Mouse (Mus musculus) CD4-positive, CD25-positive, alpha-beta regulatory T cell, adult 9 weeks (primary cell): Measurements from ENCODE around the gene Mlkl. TPM values are rescaled to one million over a fixed set of nuclear protein-coding genes. Genes with fewer than 3 reads are reported as not detected.

ENCODE experiments used
- polyA plus RNA-seq: library from polyadenylated mRNA; unstranded; fragments of 100-300 nt; shearing (Covaris generic); gene quantifications from one replicate; pipeline ENCODE4 v1.2.1, GENCODE M21; 2017

The Mlkl gene
- 4.2 TPM for polyA plus RNA-seq

GRCm38 (mm10) chr8:111337890-111338347 lies at the start of gene Mlkl:
Gene Mlkl, minus strand, starts transcription at chr8:111338177.

GRCm38 (mm10) chr8:111299821-111300568 lies 38.0 kb downstream of the Mlkl start, which contains the start of gene Rfwd3:
Gene Rfwd3, minus strand, starts transcription at chr8:111300222.

Other genes starting within 250 kb of the Mlkl start
- gene Clec18a, start 245.8 kb downstream of the Mlkl start, polyA plus RNA-seq, result not detected
- gene Pdpr, start 243.5 kb downstream of the Mlkl start, polyA plus RNA-seq, result 10.5 TPM
- gene Glg1, start 79.0 kb downstream of the Mlkl start, polyA plus RNA-seq, result 22.3 TPM
- gene Rfwd3, start 38.0 kb downstream of the Mlkl start, polyA plus RNA-seq, result 49.8 TPM
- gene Fa2h, start 55.6 kb upstream of the Mlkl start, polyA plus RNA-seq, result not detected
- gene Wdr59, start 183.9 kb upstream of the Mlkl start, polyA plus RNA-seq, result 7.6 TPM
- gene Znrf1, start 197.9 kb upstream of the Mlkl start, polyA plus RNA-seq, result 21.8 TPM